Mouse (Mus musculus): ENCODE measurements around the gene Gm4778. TPM values are rescaled to one million over a fixed set of nuclear protein-coding genes. Genes with fewer than 3 reads are reported as not detected.
"Not testable (repeated sequence)": the region's sequence is repeated elsewhere in the genome, so short reads cannot be mapped to it uniquely, and the experiment has no call there.

The Gm4778 gene
- not detected in 2 replicates for polyA plus RNA-seq (2014; fragmentation: Nextera tagmentation; extraction: Ambion mirVana)

DNA sequence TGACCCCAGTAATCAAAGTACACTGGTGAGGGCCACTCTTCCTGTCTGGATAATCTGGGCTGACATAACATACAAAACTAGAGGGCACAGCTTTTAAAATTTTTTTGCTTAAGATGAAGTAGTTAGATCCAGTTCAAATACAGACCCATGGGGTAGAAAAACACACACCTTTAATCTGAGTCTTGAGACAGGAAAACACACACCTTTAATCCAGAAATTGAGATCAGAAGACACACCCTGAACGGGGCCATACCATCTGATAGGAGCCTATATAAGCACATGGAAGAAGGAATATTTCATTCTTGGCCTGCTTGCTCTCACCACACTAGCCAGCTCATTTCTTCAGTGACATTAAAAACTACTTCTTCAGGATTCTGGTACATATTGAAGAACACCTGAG, at the start of gene Gm4778:
Gene Gm4778 (plus strand): TSS at position 301 of the 400 bp plus-strand sequence.
- not testable (repeated sequence) for H3K27me3 ChIP-seq (ENCODE audit: control insufficient read depth, insufficient read depth, low read length); H3K4me1 ChIP-seq (ENCODE audit: control insufficient read depth, insufficient read depth, low read length); H3K9ac ChIP-seq (replicated peaks; ENCODE audit: low read depth, low read length); ATAC-seq (ENCODE audit: insufficient number of reproducible peaks, insufficient read depth, low FRiP score, low read depth); H3K9me3 ChIP-seq (ENCODE audit: control insufficient read depth, low read depth, low read length); H3K4me3 ChIP-seq (ENCODE audit: low read depth, low read length); H3K4me2 ChIP-seq (replicated peaks; ENCODE audit: low read depth, low read length); H3K27ac ChIP-seq (ENCODE audit: low read length); H3K36me3 ChIP-seq (ENCODE audit: control insufficient read depth, insufficient read depth, low read length)
- 85% methylated on average over 1 of the region's 1 CpGs for WGBS

- Histone ChIP-seq H3K9me3 (ENCODE audit: control insufficient read depth, low read depth, low read length) (no peaks in the 10 kb centered on the region), H3K4me3 (ENCODE audit: low read depth, low read length) (no peak overlapping the region), H3K36me3 (ENCODE audit: control insufficient read depth, insufficient read depth, low read length) (no peaks in the 10 kb centered on the region), H3K27ac (ENCODE audit: low read length) (no peak overlapping the region), H3K9ac (replicated peaks; ENCODE audit: low read depth, low read length) (no peak overlapping the region), H3K27me3 (ENCODE audit: control insufficient read depth, insufficient read depth, low read length) (no peaks in the 10 kb centered on the region), H3K4me2 (replicated peaks; ENCODE audit: low read depth, low read length) (no peak overlapping the region), H3K4me1 (ENCODE audit: control insufficient read depth, insufficient read depth, low read length) (no peaks in the 10 kb centered on the region)
- ATAC-seq (ENCODE audit: insufficient number of reproducible peaks, insufficient read depth, low FRiP score, low read depth), result no peak; the same call in 1 of the 2 replicates
- 42% methylated on average over 6 of the region's 6 CpGs for WGBS
Observed at GRCm38 (mm10) chr3:94260598-94260997, 3.2 kb upstream of the Gm4778 start.

DNA sequence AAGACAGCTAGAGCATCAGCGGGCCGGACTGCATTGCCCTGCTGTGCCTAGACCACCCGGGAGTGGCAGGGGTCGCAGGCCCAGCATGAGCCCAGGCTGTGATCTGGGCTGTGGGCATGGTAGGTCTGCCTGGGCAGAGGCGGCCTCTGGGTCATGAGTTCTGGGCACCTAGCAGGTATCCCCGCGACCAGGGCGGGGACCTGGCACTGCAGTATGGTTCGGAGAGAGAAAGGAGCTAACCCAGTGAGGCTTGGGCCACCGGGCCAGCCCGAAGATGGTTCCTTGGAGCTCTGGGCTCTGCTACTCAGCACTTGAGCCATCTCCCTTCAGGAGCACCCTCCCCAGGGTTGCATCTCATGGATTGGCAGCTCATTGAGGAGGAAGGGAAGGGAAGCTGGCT, 12.2 kb downstream of the Gm4778 start:
- ATAC-seq (ENCODE audit: insufficient number of reproducible peaks, insufficient read depth, low FRiP score, low read depth), result no peak
- WGBS, result 90% methylated on average over 10 of the region's 11 CpGs

GRCm38 (mm10) chr3:94305457-94305856, 41.6 kb downstream of the Gm4778 start:
- no peak for ATAC-seq (ENCODE audit: insufficient number of reproducible peaks, insufficient read depth, low FRiP score, low read depth)
- Histone ChIP-seq H3K4me2 (replicated peaks; ENCODE audit: low read depth, low read length) (no peak overlapping the region), H3K9me3 (ENCODE audit: control insufficient read depth, low read depth, low read length) (no peaks in the 10 kb centered on the region), H3K27me3 (ENCODE audit: control insufficient read depth, insufficient read depth, low read length) (no peaks in the 10 kb centered on the region), H3K4me1 (ENCODE audit: control insufficient read depth, insufficient read depth, low read length) (no peaks in the 10 kb centered on the region), H3K9ac (replicated peaks; ENCODE audit: low read depth, low read length) (no peak overlapping the region), H3K36me3 (ENCODE audit: control insufficient read depth, insufficient read depth, low read length) (no peaks in the 10 kb centered on the region), H3K27ac (ENCODE audit: low read length) (no peak overlapping the region), H3K4me3 (ENCODE audit: low read depth, low read length) (no peak overlapping the region)
- 78% methylated on average over 1 of the region's 1 CpGs for WGBS

More for the DNA sequence above, 12.2 kb downstream of the Gm4778 start:
- Histone ChIP-seq H3K36me3 (ENCODE audit: control insufficient read depth, insufficient read depth, low read length) (no peaks in the 10 kb centered on the region), H3K27ac (ENCODE audit: low read length) (no peak overlapping the region), H3K4me2 (replicated peaks; ENCODE audit: low read depth, low read length) (no peak overlapping the region), H3K9me3 (ENCODE audit: control insufficient read depth, low read depth, low read length) (no peaks in the 10 kb centered on the region), H3K4me1 (ENCODE audit: control insufficient read depth, insufficient read depth, low read length) (no peaks in the 10 kb centered on the region), H3K27me3 (ENCODE audit: control insufficient read depth, insufficient read depth, low read length) (no peaks in the 10 kb centered on the region), H3K9ac (replicated peaks; ENCODE audit: low read depth, low read length) (no peak overlapping the region), H3K4me3 (ENCODE audit: low read depth, low read length) (no peak overlapping the region)

DNA sequence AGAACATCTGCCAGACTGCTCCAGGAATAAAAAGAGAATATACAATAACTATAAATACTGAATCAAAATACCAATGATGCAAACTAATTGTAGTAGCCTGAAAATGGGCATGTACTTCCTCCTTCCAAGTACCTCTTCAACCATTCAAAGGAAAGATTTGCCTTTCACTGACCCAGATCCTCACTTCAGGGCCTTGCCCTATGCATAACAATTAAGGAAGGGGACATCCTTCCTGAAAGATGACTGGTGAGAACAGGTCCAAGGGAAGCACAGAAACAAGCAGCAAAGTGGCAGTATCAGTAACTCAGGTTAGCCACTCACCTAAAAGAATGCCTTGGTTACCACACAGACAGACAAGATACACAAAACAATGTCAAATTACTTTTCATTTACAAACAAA, 43.1 kb downstream of the Gm4778 start:
- Histone ChIP-seq H3K36me3 (ENCODE audit: control insufficient read depth, insufficient read depth, low read length) (no peaks in the 10 kb centered on the region), H3K27ac (ENCODE audit: low read length) (no peak overlapping the region), H3K27me3 (ENCODE audit: control insufficient read depth, insufficient read depth, low read length) (no peaks in the 10 kb centered on the region), H3K9ac (replicated peaks; ENCODE audit: low read depth, low read length) (no peak overlapping the region), H3K9me3 (ENCODE audit: control insufficient read depth, low read depth, low read length) (no peaks in the 10 kb centered on the region), H3K4me2 (replicated peaks; ENCODE audit: low read depth, low read length) (no peak overlapping the region), H3K4me3 (ENCODE audit: low read depth, low read length) (no peak overlapping the region), H3K4me1 (ENCODE audit: control insufficient read depth, insufficient read depth, low read length) (no peaks in the 10 kb centered on the region)
- ATAC-seq (ENCODE audit: insufficient number of reproducible peaks, insufficient read depth, low FRiP score, low read depth), result no peak

GRCm38 (mm10) chr3:94309633-94310363, 46.0 kb downstream of the Gm4778 start, which contains the start of gene Them4:
Gene Them4 (plus strand): TSS chr3:94310089.
- H3K9ac ChIP-seq (replicated peaks; ENCODE audit: low read depth, low read length), result peak within 1 kb of the TSS; percentile 41
- peak within 1 kb of the TSS; percentile 81 for H3K27ac ChIP-seq (ENCODE audit: low read length)
- peak within 1 kb of the TSS; percentile 54 for H3K4me3 ChIP-seq (ENCODE audit: low read depth, low read length)
- no peaks in the 10 kb centered on the region for H3K9me3 ChIP-seq (ENCODE audit: control insufficient read depth, low read depth, low read length)
- WGBS, result 3% methylated on average over 47 of the region's 47 CpGs
- peak; percentile 99 for ATAC-seq (ENCODE audit: insufficient number of reproducible peaks, insufficient read depth, low FRiP score, low read depth)
- no peaks in the 10 kb centered on the region for H3K36me3 ChIP-seq (ENCODE audit: control insufficient read depth, insufficient read depth, low read length)
- peak within 1 kb of the TSS; percentile 69 for H3K4me2 ChIP-seq (replicated peaks; ENCODE audit: low read depth, low read length)
- no peaks in the 10 kb centered on the region for H3K4me1 ChIP-seq (ENCODE audit: control insufficient read depth, insufficient read depth, low read length)
- no peaks in the 10 kb centered on the region for H3K27me3 ChIP-seq (ENCODE audit: control insufficient read depth, insufficient read depth, low read length)

DNA sequence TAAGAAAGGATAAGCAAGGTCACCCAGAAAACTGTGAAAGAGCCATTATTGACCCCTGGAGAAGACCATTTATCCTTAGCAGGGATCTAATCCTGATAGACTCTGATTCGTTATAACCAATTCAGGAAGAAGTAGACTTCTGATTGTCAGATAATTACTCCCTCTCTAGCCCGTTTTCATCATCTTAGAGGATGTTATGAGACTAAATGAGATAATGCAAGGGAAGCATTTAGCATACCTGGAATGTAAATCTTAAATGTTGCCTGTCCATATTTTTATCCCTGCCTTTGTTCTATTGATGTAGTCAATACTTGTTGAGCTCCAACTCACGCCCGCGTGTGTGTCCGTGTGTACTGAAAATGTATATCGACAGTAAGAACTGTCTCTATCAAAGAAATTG, 46.7 kb downstream of the Gm4778 start:
- peak overlapping the region; percentile 54 for H3K4me3 ChIP-seq (ENCODE audit: low read depth, low read length)
- H3K27ac ChIP-seq (ENCODE audit: low read length), result peak overlapping the region; percentile 81
- H3K36me3 ChIP-seq (ENCODE audit: control insufficient read depth, insufficient read depth, low read length), result no peaks in the 10 kb centered on the region
- peak overlapping the region; percentile 41 for H3K9ac ChIP-seq (replicated peaks; ENCODE audit: low read depth, low read length)
- WGBS, result 44% methylated on average over 7 of the region's 7 CpGs
- no peak for ATAC-seq (ENCODE audit: insufficient number of reproducible peaks, insufficient read depth, low FRiP score, low read depth)
- no peaks in the 10 kb centered on the region for H3K4me1 ChIP-seq (ENCODE audit: control insufficient read depth, insufficient read depth, low read length)
- peak overlapping the region; percentile 69 for H3K4me2 ChIP-seq (replicated peaks; ENCODE audit: low read depth, low read length)
- no peaks in the 10 kb centered on the region for H3K9me3 ChIP-seq (ENCODE audit: control insufficient read depth, low read depth, low read length)
- H3K27me3 ChIP-seq (ENCODE audit: control insufficient read depth, insufficient read depth, low read length), result no peaks in the 10 kb centered on the region

DNA sequence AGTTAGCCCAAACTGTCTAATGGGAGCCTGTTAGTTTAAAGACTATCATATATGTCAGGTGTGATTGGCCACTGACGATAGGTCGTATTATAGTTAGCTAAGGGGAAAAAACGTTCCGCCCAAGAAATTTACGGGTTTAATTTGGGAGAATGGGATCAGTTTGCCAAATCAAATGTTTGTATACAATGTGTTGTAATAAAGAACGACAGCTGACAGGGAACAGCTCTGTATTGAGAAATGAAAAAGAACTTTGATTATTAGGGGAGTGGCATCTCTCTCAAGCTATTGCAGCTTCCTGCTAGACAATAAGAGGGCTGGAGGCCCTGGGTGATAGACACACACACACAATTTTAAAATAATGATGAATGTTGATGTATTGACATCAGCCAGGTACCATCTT, 47.1 kb downstream of the Gm4778 start:
- WGBS, result 74% methylated on average over 6 of the region's 6 CpGs
- no peak for ATAC-seq (ENCODE audit: insufficient number of reproducible peaks, insufficient read depth, low FRiP score, low read depth)
- no peaks in the 10 kb centered on the region for H3K27me3 ChIP-seq (ENCODE audit: control insufficient read depth, insufficient read depth, low read length)

DNA sequence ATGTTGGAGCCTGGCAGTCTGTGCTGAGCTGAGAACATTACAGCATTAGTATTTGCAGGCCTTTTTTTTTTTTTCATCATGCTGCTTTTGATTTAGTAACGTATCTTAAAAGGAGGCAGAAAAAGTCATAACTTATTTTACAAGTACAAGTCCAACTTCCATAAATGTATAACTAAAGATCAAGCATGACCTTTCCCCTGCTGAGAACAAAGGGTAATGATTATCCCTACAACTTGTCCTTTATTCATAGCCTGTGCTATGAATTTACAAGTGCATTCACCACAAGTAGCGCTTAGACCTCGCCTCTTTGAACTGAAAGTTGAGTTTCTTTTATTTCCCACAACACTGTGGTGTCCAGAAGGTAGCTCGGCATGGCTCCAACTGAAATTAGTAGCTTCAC, 47.5 kb downstream of the Gm4778 start:
- H3K4me1 ChIP-seq (ENCODE audit: control insufficient read depth, insufficient read depth, low read length), result no peaks in the 10 kb centered on the region
- no peak for ATAC-seq (ENCODE audit: insufficient number of reproducible peaks, insufficient read depth, low FRiP score, low read depth)
- H3K4me3 ChIP-seq (ENCODE audit: low read depth, low read length), result no peak overlapping the region
- H3K27ac ChIP-seq (ENCODE audit: low read length), result no peak overlapping the region
- no peaks in the 10 kb centered on the region for H3K36me3 ChIP-seq (ENCODE audit: control insufficient read depth, insufficient read depth, low read length)
- no peak overlapping the region for H3K4me2 ChIP-seq (replicated peaks; ENCODE audit: low read depth, low read length)
- no peak overlapping the region for H3K9ac ChIP-seq (replicated peaks; ENCODE audit: low read depth, low read length)
- H3K27me3 ChIP-seq (ENCODE audit: control insufficient read depth, insufficient read depth, low read length), result no peaks in the 10 kb centered on the region
- 71% methylated on average over 4 of the region's 4 CpGs for WGBS
- no peaks in the 10 kb centered on the region for H3K9me3 ChIP-seq (ENCODE audit: control insufficient read depth, low read depth, low read length)

More for the DNA sequence above, 47.1 kb downstream of the Gm4778 start:
- Histone ChIP-seq H3K4me3 (ENCODE audit: low read depth, low read length) (peak overlapping the region; percentile 54), H3K9ac (replicated peaks; ENCODE audit: low read depth, low read length) (no peak overlapping the region), H3K4me1 (ENCODE audit: control insufficient read depth, insufficient read depth, low read length) (no peaks in the 10 kb centered on the region), H3K36me3 (ENCODE audit: control insufficient read depth, insufficient read depth, low read length) (no peaks in the 10 kb centered on the region), H3K27ac (ENCODE audit: low read length) (no peak overlapping the region), H3K9me3 (ENCODE audit: control insufficient read depth, low read depth, low read length) (no peaks in the 10 kb centered on the region), H3K4me2 (replicated peaks; ENCODE audit: low read depth, low read length) (peak overlapping the region; percentile 69)

All from stomach, embryonic 14.5 days (tissue).